Mouse (Mus musculus) lung, embryonic 16.5 days (tissue): Measurements from ENCODE around the gene Rcbtb1. TPM values are rescaled to one million over a fixed set of nuclear protein-coding genes. Genes with fewer than 3 reads are reported as not detected.

Source experiments
- ATAC-seq: fragments of 200-750 bp; cut with Nextera tagmentation; 2 replicates; pipeline ENCODE4 v1.8.0; 2017; ENCODE audit warnings: low read depth, mild to moderate bottlenecking, moderate library complexity
- H3K27ac ChIP-seq: fragments of 300-500 bp; sonication (generic); 2 replicates; pipeline ENCODE4 v1.5.1; 2014; ENCODE audit warnings: mild to moderate bottlenecking, control low read depth, low read length
- H3K27me3 ChIP-seq: fragments of 300-500 bp; sonication (generic); 2 replicates; pipeline ENCODE4 v1.6.1; 2014; ENCODE audit warnings: low read depth, low read length, mixed read lengths; ENCODE audit not compliant: control insufficient read depth, insufficient read depth
- H3K36me3 ChIP-seq: fragments of 300-500 bp; sonication (generic); 2 replicates; pipeline ENCODE4 v1.6.1; 2014; ENCODE audit warnings: low read length; ENCODE audit not compliant: control insufficient read depth, insufficient read depth
- H3K4me1 ChIP-seq: fragments of 300-500 bp; sonication (generic); replicated peaks from 2 replicates; pipeline ENCODE4 v1.6.1; 2014; ENCODE audit warnings: low read length, mixed read lengths; ENCODE audit not compliant: control insufficient read depth, insufficient read depth
- H3K4me2 ChIP-seq: fragments of 300-500 bp; sonication (generic); 2 replicates; pipeline ENCODE4 v1.6.1; 2014; ENCODE audit warnings: low read depth, low read length, control low read depth
- H3K4me3 ChIP-seq: fragments of 300-500 bp; sonication (generic); 2 replicates; pipeline ENCODE4 v1.5.1; 2014; ENCODE audit warnings: mild to moderate bottlenecking, low read length, control low read depth
- H3K9ac ChIP-seq: fragments of 300-500 bp; sonication (generic); 2 replicates; pipeline ENCODE4 v1.6.1; 2014; ENCODE audit warnings: low read length, control low read depth
- H3K9me3 ChIP-seq: fragments of 300-500 bp; sonication (generic); 2 replicates; pipeline ENCODE4 v1.6.1; 2016; ENCODE audit warnings: low read length; ENCODE audit not compliant: control insufficient read depth
- WGBS: fragments of 180-500 bp; shearing (Covaris S2); extraction: QIAGEN DNeasy Blood & Tissue Kit; methylation state at CpG from one replicate; pipeline ENCODE4 v1.1.7; 2014; 5-methylcytosine and 5-hydroxymethylcytosine counted together
- polyA plus RNA-seq: library from polyadenylated mRNA; unstranded; fragments of >200 nt; fragmentation: Nextera tagmentation; extraction: Ambion mirVana; gene quantifications from 2 replicates; pipeline ENCODE4 v1.2.1, GENCODE M21; 2015

Rcbtb1 gene
- polyA plus RNA-seq, 1 experiment from 2014 or later: 43.5 TPM

- H3K36me3 ChIP-seq: 0 out of 2 replicates have a peak, but pooled peaks cover under 1% of the 10 kb centered on the region
- H3K27ac ChIP-seq: no peak overlapping the region
- ATAC-seq: no peak
- no peak overlapping the region for H3K4me2 ChIP-seq
- H3K9me3 ChIP-seq: no peaks in the 10 kb centered on the region
- H3K4me3 ChIP-seq: no peak overlapping the region
- WGBS: 62% methylated on average over 10 of the region's 10 CpGs
- no peak overlapping the region for H3K9ac ChIP-seq
- H3K4me1 ChIP-seq: peaks cover 11% of the 10 kb centered on the region; the same call in 1 of the 2 replicates
- no peaks in the 10 kb centered on the region for H3K27me3 ChIP-seq
Measured at GRCm38 (mm10) chr14:59205976-59206583, 5.1 kb downstream of the Rcbtb1 start.

GRCm38 (mm10) chr14:59209003-59209402 is 8.0 kb downstream of the Rcbtb1 start:
- H3K4me3 ChIP-seq: no peak overlapping the region
- no peak overlapping the region for H3K9ac ChIP-seq
- H3K27me3 ChIP-seq: no peaks in the 10 kb centered on the region
- H3K4me2 ChIP-seq: no peak overlapping the region
- H3K36me3 ChIP-seq: peaks cover 4% of the 10 kb centered on the region; the same call in 1 of the 2 replicates
- H3K9me3 ChIP-seq: no peaks in the 10 kb centered on the region
- H3K27ac ChIP-seq: no peak overlapping the region
- H3K4me1 ChIP-seq: peaks cover 4% of the 10 kb centered on the region; the same call in 1 of the 2 replicates
- no peak for ATAC-seq
- 82% methylated on average over 7 of the region's 7 CpGs for WGBS

GRCm38 (mm10) chr14:59209816-59210215 is 8.8 kb downstream of the Rcbtb1 start:
- Histone ChIP-seq H3K27me3 (no peaks in the 10 kb centered on the region), H3K9ac (no peak overlapping the region), H3K4me3 (no peak overlapping the region), H3K27ac (no peak overlapping the region), H3K4me2 (no peak overlapping the region), H3K4me1 (0 out of 2 replicates have a peak, but pooled peaks cover 4% of the 10 kb centered on the region), H3K36me3 (peaks cover 4% of the 10 kb centered on the region; the same call in 1 of the 2 replicates), H3K9me3 (no peaks in the 10 kb centered on the region)
- no peak for ATAC-seq
- 92% methylated on average over 2 of the region's 2 CpGs for WGBS

GRCm38 (mm10) chr14:59219241-59219640 is 18.2 kb downstream of the Rcbtb1 start:
- Histone ChIP-seq H3K27ac (no peak overlapping the region), H3K4me2 (no peak overlapping the region), H3K9ac (no peak overlapping the region), H3K4me3 (no peak overlapping the region), H3K36me3 (peaks cover 29% of the 10 kb centered on the region), H3K9me3 (no peaks in the 10 kb centered on the region), H3K4me1 (no peaks in the 10 kb centered on the region), H3K27me3 (no peaks in the 10 kb centered on the region)
- ATAC-seq: no peak
- 83% methylated on average over 3 of the region's 3 CpGs for WGBS

- H3K9me3 ChIP-seq: no peaks in the 10 kb centered on the region
- peaks cover 42% of the 10 kb centered on the region for H3K36me3 ChIP-seq
- H3K27me3 ChIP-seq: no peaks in the 10 kb centered on the region
- no peak overlapping the region for H3K27ac ChIP-seq
- ATAC-seq: no peak
- 90% methylated on average over 11 of the region's 11 CpGs for whole genome bisulfite sequencing
- no peak overlapping the region for H3K4me2 ChIP-seq
- no peak overlapping the region for H3K9ac ChIP-seq
- H3K4me3 ChIP-seq: no peak overlapping the region
- no peaks in the 10 kb centered on the region for H3K4me1 ChIP-seq
Measured at GRCm38 (mm10) chr14:59226240-59226639, 25.2 kb downstream of the Rcbtb1 start.

- no peak overlapping the region for H3K4me3 ChIP-seq
- H3K9me3 ChIP-seq: no peaks in the 10 kb centered on the region
- no peak for ATAC-seq
- no peak overlapping the region for H3K4me2 ChIP-seq
- no peak overlapping the region for H3K9ac ChIP-seq
- no peaks in the 10 kb centered on the region for H3K27me3 ChIP-seq
- H3K36me3 ChIP-seq: peaks cover 33% of the 10 kb centered on the region
- H3K4me1 ChIP-seq: no peaks in the 10 kb centered on the region
- 92% methylated on average over 3 of the region's 3 CpGs for WGBS
- H3K27ac ChIP-seq: no peak overlapping the region
Measured at GRCm38 (mm10) chr14:59229822-59230221, 28.8 kb downstream of the Rcbtb1 start.

GRCm38 (mm10) chr14:59230331-59230966 is 29.4 kb downstream of the Rcbtb1 start:
- H3K9ac ChIP-seq: no peak overlapping the region
- no peak overlapping the region for H3K4me3 ChIP-seq
- H3K4me2 ChIP-seq: no peak overlapping the region
- no peaks in the 10 kb centered on the region for H3K4me1 ChIP-seq
- no peak for ATAC-seq
- H3K27ac ChIP-seq: no peak overlapping the region
- 90% methylated on average over 21 of the region's 21 CpGs for WGBS
- H3K27me3 ChIP-seq: no peaks in the 10 kb centered on the region
- peaks cover 40% of the 10 kb centered on the region for H3K36me3 ChIP-seq
- H3K9me3 ChIP-seq: no peaks in the 10 kb centered on the region

GRCm38 (mm10) chr14:59232003-59232402 is 31.0 kb downstream of the Rcbtb1 start:
- H3K9ac ChIP-seq: no peak overlapping the region
- peaks cover 46% of the 10 kb centered on the region for H3K36me3 ChIP-seq
- no peak overlapping the region for H3K4me2 ChIP-seq
- WGBS: 65% methylated on average over 5 of the region's 5 CpGs
- no peak overlapping the region for H3K4me3 ChIP-seq
- no peak overlapping the region for H3K27ac ChIP-seq
- H3K9me3 ChIP-seq: no peaks in the 10 kb centered on the region
- H3K4me1 ChIP-seq: no peaks in the 10 kb centered on the region
- H3K27me3 ChIP-seq: no peaks in the 10 kb centered on the region
- no peak for ATAC-seq

GRCm38 (mm10) chr14:59233635-59234034 is 32.6 kb downstream of the Rcbtb1 start:
- no peak overlapping the region for H3K27ac ChIP-seq

More at GRCm38 (mm10) chr14:59233635-59234034, 32.6 kb downstream of the Rcbtb1 start:
- no peaks in the 10 kb centered on the region for H3K4me1 ChIP-seq
- no peak overlapping the region for H3K4me3 ChIP-seq
- no peaks in the 10 kb centered on the region for H3K9me3 ChIP-seq
- H3K9ac ChIP-seq: no peak overlapping the region
- no peak overlapping the region for H3K4me2 ChIP-seq
- H3K27me3 ChIP-seq: no peaks in the 10 kb centered on the region
- peaks cover 48% of the 10 kb centered on the region for H3K36me3 ChIP-seq
- ATAC-seq: no peak
- 79% methylated on average over 9 of the region's 9 CpGs for WGBS
